Mouse (Mus musculus) urinary bladder, postnatal 4 days (tissue): Measurements from ENCODE around the gene Gm2431.
"Not testable (repeated sequence)": the region's sequence is repeated elsewhere in the genome, so short reads cannot be mapped to it uniquely, and the experiment has no call there.

Source experiments
- DNase-seq, 2 experiments: peaks; one replicate each; pipeline ENCODE4 v3.0.0; 2021 to 2022; ENCODE audit warnings: low spot score in 2 of 2

The Gm2431 gene

DNA sequence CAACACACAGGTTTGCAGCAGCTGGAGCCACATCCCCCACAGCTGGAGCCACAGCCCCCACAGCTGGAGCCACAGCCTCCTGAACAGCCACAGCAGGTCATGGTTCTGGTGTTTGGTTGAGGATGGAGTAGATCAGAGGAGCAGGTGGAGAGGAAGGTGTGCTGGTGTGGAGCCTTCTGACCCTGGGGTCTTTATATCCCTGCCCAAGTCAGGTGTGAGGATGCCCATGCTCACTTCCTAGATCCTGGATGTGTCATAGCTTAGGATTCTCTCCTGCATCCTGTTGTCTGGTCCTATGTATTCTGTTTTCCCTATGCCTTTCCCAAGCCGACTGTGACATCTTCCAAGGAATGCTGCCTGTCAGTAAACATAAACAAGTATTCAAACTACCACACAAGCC is at the start of gene Gm2431:
TSS of gene Gm2431 (minus strand) at position 101 of the 400 bp plus-strand sequence.
- not testable (repeated sequence) for DNase-seq

DNA sequence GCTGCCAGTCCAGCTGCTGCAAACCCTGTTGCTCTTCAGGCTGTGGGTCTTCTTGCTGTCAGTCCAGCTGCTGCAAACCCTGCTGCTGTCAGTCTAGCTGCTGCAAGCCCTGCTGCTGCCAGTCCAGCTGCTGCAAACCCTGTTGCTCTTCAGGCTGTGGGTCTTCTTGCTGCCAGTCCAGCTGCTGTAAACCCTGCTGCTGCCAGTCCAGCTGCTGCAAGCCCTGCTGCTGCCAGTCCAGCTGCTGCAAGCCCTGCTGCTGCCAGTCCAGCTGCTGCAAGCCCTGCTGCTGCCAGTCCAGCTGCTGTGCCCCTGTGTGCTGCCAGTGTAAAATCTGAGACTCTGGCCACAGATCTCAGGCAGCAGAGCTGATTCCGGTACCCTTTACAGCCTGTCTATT is 45.8 kb upstream of the Gm2431 start:
- not testable (repeated sequence) for DNase-seq

DNA sequence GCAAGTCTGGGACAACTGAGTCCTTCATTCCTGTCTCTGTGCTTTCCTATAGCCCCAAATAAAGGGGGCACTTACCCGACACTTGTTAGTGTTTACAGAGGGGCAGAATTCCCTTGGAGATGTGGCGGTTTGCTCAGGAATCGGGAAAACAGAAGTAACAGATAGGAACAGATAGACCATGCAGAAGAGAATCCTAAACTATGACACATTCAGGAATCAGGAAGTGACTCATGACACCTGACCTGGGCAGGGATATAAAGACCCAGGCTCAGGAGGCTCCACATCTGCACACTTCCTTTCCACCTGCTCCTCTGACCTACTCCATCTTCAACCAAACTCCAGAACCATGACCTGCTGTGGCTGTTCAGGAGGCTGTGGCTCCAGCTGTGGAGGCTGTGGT is 45.1 kb upstream of the Gm2431 start, which contains the start of gene Krtap5-4:
TSS of gene Krtap5-4 (plus strand) at position 301 of the 400 bp plus-strand sequence.
- DNase-seq, result no peak

DNA sequence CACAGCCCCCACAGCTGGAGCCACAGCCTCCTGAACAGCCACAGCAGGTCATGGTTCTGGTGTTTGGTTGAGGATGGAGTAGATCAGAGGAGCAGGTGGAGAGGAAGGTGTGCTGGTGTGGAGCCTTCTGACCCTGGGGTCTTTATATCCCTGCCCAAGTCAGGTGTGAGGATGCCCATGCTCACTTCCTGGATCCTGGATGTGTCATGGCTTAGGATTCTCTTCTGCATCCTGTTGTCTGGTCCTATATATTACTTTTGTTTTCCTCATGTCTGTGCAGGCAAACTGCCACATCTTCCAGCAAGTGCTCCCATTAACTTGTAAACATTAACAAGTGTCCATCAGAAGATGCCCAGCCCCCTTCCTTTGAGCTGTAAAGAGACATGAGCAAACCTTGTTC is 38.9 kb upstream of the Gm2431 start, which contains the start of gene Krtap5-1:
TSS of gene Krtap5-1 (minus strand) at position 101 of the 400 bp plus-strand sequence.
- DNase-seq, result not testable (repeated sequence)

- DNase-seq, result not testable (repeated sequence)
Measured at GRCm38 (mm10) chr7:142296108-142296507, 38.0 kb upstream of the Gm2431 start.

DNA sequence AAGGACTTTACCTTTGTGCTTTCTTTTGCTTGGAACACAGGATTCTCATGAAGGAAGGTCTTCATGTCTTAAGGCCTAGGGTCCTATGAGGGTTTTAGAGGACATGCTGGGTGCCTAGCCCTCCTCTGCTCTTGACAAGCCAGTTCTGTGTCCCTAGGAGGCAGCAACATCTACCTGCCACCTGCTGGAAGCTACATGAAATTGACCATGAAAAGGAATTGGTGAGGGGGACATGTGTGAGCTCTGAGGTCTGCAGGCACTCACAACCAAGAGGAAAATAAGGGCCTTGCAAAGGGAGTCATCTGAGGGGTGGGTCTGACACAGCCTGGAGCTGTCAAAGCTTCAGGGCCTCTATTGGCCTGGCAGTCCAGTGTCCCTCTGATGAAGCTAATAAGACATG is 37.3 kb upstream of the Gm2431 start:
- no peak for DNase-seq

- not testable (repeated sequence) for DNase-seq
Measured at GRCm38 (mm10) chr7:142293851-142294250, 35.7 kb upstream of the Gm2431 start.

GRCm38 (mm10) chr7:142285910-142286612 is 27.9 kb upstream of the Gm2431 start:
- DNase-seq, result peak in 1 of 2 experiments; percentile 29

DNA sequence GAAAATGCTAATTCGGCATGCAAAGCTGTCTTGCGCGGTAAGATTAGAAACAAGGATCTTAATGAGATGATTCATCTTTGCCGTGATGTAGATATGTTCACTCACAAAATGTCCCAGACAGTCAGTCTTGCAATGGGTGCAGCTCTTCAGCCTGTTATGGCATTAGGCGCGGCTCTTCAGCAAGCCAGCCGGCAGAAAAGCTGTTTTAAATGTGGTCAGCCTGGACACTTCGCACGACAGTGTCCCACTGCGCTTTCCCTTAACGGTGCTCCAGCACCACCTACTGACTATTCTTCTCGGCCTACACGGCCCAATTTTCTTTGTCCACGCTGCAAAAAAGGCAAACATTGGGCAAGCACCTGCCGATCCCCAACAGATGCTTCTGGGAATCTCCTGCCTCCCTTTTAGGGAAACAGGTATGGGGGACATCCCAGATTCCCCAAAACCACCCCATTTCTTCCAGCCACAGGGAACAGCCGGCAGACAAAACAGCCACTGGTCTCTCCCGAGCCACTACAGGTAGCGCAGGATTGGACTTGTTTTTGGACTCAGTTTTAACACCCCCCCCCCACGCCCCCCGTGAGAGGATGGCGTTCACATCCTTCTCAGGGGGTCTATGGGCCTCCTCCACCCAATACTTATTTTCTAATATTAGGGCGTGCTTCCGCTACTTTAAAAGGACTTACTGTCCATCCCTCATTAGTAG is 27.1 kb upstream of the Gm2431 start:
- peak in 1 of 2 experiments; percentile 42 for DNase-seq

GRCm38 (mm10) chr7:142284615-142285080 is 26.5 kb upstream of the Gm2431 start:
- peak; percentile 84 to 92 for DNase-seq

- peak; percentile 57 to 73 for DNase-seq
Measured at GRCm38 (mm10) chr7:142284023-142284591, 26.0 kb upstream of the Gm2431 start.

- DNase-seq, result not testable (repeated sequence)
Measured at GRCm38 (mm10) chr7:142282847-142283246, 24.7 kb upstream of the Gm2431 start.

DNA sequence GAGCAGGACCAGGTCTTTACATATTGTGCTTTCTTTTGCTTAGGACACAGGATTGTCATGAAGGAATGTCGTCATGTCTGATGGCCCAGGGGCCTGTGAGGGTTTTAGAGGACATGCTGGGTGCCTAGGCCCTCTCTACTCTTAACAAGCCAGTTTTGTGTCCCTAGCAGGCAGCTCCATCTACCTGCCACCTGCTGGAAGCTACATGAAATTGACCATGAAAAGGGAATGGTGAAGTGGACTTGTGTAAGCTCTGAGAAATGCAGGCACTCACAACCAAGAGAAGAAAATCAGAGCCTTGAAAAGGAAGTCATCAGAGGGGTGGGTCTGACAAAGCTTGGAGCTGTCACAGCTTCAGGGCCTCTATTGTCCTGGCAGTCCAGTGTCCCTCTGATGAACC is 21.1 kb upstream of the Gm2431 start:
- not testable (repeated sequence) for DNase-seq

- DNase-seq, result peak; percentile 53 to 80
Measured at GRCm38 (mm10) chr7:142278183-142278582, 20.0 kb upstream of the Gm2431 start.

GRCm38 (mm10) chr7:142274263-142274662 is 16.1 kb upstream of the Gm2431 start, which contains the start of gene Gm4559:
Gm4559 (minus strand) TSS chr7:142274363.
- not testable (repeated sequence) for DNase-seq

DNA sequence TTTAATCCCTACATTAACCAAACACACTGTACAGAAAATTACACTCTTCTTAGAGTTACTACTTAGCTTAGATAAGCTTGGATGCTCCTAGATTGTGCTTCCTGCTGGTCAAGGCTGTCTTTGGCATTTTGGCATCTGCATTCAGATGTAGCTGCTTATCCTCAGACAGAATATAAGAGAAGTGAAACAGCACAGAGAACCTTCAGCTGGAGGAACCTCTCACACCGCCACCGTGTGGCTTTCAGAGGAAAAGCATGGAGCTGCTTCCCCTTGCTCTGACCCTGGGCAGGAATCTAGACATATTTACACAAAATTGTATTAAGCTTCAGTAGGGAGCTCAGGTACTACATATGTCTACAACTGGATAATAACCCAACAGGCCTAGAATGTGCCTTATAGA is 2.6 kb downstream of the Gm2431 start:
- no peak for DNase-seq

DNA sequence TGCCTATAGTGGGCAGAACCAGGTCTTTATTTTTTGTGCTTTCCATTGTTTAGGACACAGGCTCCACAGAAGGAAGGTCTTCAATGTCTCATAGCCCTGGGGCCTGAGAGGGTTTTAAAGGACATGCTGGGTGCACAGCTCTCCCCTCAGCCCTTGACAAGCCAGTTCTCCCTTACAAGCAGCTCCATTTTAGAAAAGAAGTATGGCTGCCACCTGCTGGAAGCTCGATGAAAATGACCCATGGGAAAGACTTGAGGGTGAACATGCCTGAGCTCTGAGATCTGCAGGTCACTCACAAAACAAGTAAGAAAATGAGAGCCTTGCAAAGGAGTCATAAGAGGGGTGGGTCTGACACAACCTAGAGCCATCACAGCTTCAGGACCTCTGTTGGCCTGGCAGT is 8.3 kb downstream of the Gm2431 start:
- DNase-seq, result no peak

- no peak for DNase-seq
Measured at GRCm38 (mm10) chr7:142240978-142241377, 17.2 kb downstream of the Gm2431 start, which contains the start of gene Gm40460. Gm40460 (minus strand) TSS chr7:142241078.

DNA sequence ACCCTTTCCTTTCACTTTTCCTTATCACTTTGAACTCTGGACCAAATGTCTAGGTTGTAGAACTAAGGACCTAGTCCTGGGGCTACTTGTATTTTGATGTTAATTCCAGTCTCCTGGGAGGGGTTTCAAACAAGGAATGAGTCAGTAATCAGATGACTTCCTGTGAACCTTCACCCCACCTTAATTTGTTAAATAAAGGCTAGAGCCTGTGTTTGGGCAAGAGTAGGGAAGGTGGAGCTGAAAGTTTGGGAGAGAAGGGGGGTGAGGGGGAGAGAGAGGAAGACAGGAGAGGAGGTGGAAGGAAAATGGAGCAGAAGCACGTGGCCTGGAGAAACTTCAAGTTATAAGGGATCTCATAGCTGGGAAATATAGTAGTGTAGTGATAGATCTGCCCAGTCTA is 26.6 kb downstream of the Gm2431 start:
- no peak for DNase-seq

- DNase-seq, result not testable (repeated sequence)
Measured at GRCm38 (mm10) chr7:142229871-142230270, 28.3 kb downstream of the Gm2431 start, which contains the start of gene Krtap5-5. Krtap5-5 (minus strand) TSS chr7:142229971.

DNA sequence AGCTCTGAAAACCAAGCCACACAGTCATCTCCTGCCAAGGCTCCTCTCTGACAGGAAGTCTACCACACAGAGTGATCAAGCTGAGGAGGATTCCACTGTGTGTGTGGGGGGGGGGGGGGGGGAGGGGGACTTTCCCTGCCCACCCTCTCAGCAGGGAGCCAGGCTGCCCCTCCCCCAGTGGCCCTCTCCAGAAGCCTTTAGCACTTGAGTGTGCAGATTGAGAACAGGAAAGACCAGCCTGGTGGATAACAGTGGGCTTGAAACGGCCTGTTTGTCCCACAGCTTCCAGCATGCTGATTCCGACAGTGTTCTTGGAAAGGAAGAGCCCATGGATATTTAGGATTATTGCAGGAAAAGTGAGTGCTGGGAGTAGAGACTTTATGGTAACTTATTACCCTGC is 33.6 kb downstream of the Gm2431 start:
- no peak for DNase-seq

- peak in 1 of 2 experiments; percentile 51 for DNase-seq
Measured at GRCm38 (mm10) chr7:142212136-142212535, 46.0 kb downstream of the Gm2431 start.
